Mouse (Mus musculus): ENCODE results near the gene Dnajb12.

GRCm38 (mm10) chr10:59841434-59841833 is 37.9 kb upstream of the Dnajb12 start:
- TF ChIP-seq CTCF (IDR thresholded peaks at IDR 0.05; ENCODE audit: borderline replicate concordance, control insufficient read depth, extremely low read depth, insufficient read depth, low read length, poor library complexity) (no peak), POLR2A (IDR thresholded peaks at IDR 0.05; ENCODE audit: control insufficient read depth, extremely low read depth, insufficient read depth, low read length, poor library complexity) (no peak)
